Mouse (Mus musculus) liver, postnatal 0 days (tissue): ENCODE results near the gene Hoxd10.

ENCODE experiments used
- CTCF ChIP-seq: sonication (generic); IDR thresholded peaks from 2 replicates; pipeline ENCODE4 v1.5.1; 2016; ENCODE audit warnings: antibody characterized with exemption, low read depth
- EP300 ChIP-seq: IDR thresholded peaks from 2 replicates; pipeline ENCODE4 v1.6.1; 2016; ENCODE audit warnings: antibody characterized with exemption, low read depth, mild to moderate bottlenecking

DNA sequence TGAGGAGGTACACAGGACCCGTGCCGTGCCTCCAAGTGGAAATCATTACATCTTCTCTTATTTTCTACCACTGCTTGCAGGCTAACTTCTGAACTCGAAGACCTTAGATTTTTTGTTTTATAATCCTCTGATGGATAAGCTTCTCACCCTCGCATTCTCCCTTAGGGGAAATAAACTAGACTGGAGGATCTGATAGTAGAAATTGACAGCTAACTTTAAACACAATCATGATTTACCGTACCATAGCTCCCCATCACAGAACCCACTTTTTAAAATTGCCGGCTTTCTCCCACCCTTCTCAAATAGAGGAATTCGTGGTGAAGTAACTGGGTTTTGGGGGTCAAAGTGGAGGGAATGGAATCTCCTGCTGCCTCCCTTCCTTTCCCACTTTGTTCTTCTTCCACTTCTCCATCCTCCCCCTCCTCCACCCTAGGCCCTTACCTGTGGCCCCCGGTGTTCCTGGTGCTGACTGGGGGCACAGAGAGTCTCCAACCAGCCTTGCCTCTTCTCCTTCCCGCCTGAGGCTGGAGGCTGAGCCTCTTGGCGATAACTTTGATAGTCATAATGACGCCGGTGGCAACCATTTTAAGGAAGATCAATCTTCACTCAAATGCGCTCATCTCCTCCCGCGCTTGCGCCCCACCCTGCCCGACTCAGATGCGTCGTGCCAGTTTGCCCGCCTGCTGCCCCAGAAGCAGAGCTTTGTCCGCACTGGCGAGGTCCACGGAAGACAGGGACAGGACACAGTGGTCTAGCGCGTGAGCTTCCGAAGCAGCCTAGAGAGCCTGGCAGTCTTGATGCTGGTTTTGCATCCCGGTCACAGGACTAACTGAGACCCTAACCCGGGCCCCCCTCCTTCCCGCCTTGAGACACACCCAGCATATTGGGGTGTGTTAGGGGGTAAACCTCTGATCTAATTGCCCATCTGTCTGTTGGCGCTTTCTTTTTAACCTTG, 31.0 kb upstream of the Hoxd10 start:
- TF ChIP-seq CTCF (no peak), EP300 (no peak)
